Mouse (Mus musculus): ENCODE results near the gene Tmem60. TPM values are rescaled to one million over a fixed set of nuclear protein-coding genes. Genes with fewer than 3 reads are reported as not detected.

The Tmem60 gene
- polyA plus RNA-seq, 1 experiment from 2014 or later: 47.8 TPM

Other genes with a start within 250 kb of the Tmem60 start
- 15.3 and 16.5 TPM in 2 replicates for gene Phtf2, start 67 bp upstream of the Tmem60 start, polyA plus RNA-seq (2015; fragmentation: Nextera tagmentation; extraction: Ambion mirVana)
- 4.8 and 6.0 TPM in 2 replicates for gene Rsbn1l, start 74.2 kb downstream of the Tmem60 start, polyA plus RNA-seq (2015; fragmentation: Nextera tagmentation; extraction: Ambion mirVana)
- gene Ptpn12, start 173.7 kb downstream of the Tmem60 start, polyA plus RNA-seq (2015; fragmentation: Nextera tagmentation; extraction: Ambion mirVana): 24.2 and 25.0 TPM in 2 replicates

Data from embryonic facial prominence, embryonic 15.5 days (tissue).